Mouse (Mus musculus) forebrain, embryonic 16.5 days (tissue): ENCODE results near the gene Myrf. TPM values are rescaled to one million over a fixed set of nuclear protein-coding genes. Genes with fewer than 3 reads are reported as not detected.
A peak's percentile ranks its signal among the peaks of the same experiment; 100 is the strongest.

Source experiments
- ATAC-seq: fragments of 200-750 bp; cut with Nextera tagmentation; 2 replicates; pipeline ENCODE4 v1.8.0; 2017; ENCODE audit warnings: mild to moderate bottlenecking, moderate library complexity
- H3K27ac ChIP-seq: fragments of 300-500 bp; sonication (generic); 2 replicates; pipeline ENCODE4 v1.5.1; 2014; ENCODE audit warnings: low read length, control low read depth
- H3K27me3 ChIP-seq: fragments of 300-500 bp; sonication (generic); replicated peaks from 2 replicates; pipeline ENCODE4 v1.6.1; 2014; ENCODE audit warnings: low read length; ENCODE audit not compliant: control insufficient read depth, insufficient read depth
- H3K36me3 ChIP-seq: fragments of 300-500 bp; sonication (generic); 2 replicates; pipeline ENCODE4 v1.6.1; 2014; ENCODE audit not compliant: control insufficient read depth, insufficient read depth
- H3K4me1 ChIP-seq: fragments of 300-500 bp; sonication (generic); replicated peaks from 2 replicates; pipeline ENCODE4 v1.6.1; 2014; ENCODE audit warnings: low read length; ENCODE audit not compliant: control insufficient read depth, insufficient read depth
- H3K4me2 ChIP-seq: fragments of 300-500 bp; sonication (generic); 2 replicates; pipeline ENCODE4 v1.6.1; 2014; ENCODE audit warnings: mild to moderate bottlenecking, low read length, control low read depth
- H3K4me3 ChIP-seq: fragments of 300-500 bp; sonication (generic); replicated peaks from 2 replicates; pipeline ENCODE4 v1.5.1; 2014; ENCODE audit warnings: mild to moderate bottlenecking, low read length, control low read depth
- H3K9ac ChIP-seq: fragments of 300-500 bp; sonication (generic); replicated peaks from 2 replicates; pipeline ENCODE4 v1.6.1; 2014; ENCODE audit warnings: low read depth, low read length, control low read depth
- H3K9me3 ChIP-seq: fragments of 300-500 bp; sonication (generic); 2 replicates; pipeline ENCODE4 v1.6.1; 2016; ENCODE audit warnings: low read length; ENCODE audit not compliant: control insufficient read depth
- WGBS: fragments of 180-500 bp; shearing (Covaris S2); extraction: QIAGEN DNeasy Blood & Tissue Kit; methylation state at CpG from one replicate; pipeline ENCODE4 v1.1.7; 2014; 5-methylcytosine and 5-hydroxymethylcytosine counted together
- polyA plus RNA-seq: library from polyadenylated mRNA; unstranded; fragments of >200 nt; fragmentation: Nextera tagmentation; extraction: Ambion mirVana; gene quantifications from 2 replicates; pipeline ENCODE4 v1.2.1, GENCODE M21; 2015

Myrf gene
- polyA plus RNA-seq, 1 experiment from 2014 or later: 0.30 TPM

GRCm38 (mm10) chr19:10221585-10221984 is 19.0 kb downstream of the Myrf start:
- H3K4me1 ChIP-seq: 0 out of 2 replicates have a peak, but pooled peaks cover 3% of the 10 kb centered on the region
- ATAC-seq: no peak
- no peaks in the 10 kb centered on the region for H3K36me3 ChIP-seq
- no peak overlapping the region for H3K27ac ChIP-seq
- 71% methylated on average over 4 of the region's 4 CpGs for WGBS
- H3K4me3 ChIP-seq: no peak overlapping the region
- H3K27me3 ChIP-seq: no peaks in the 10 kb centered on the region
- no peak overlapping the region for H3K4me2 ChIP-seq
- H3K9ac ChIP-seq: no peak overlapping the region
- no peaks in the 10 kb centered on the region for H3K9me3 ChIP-seq

GRCm38 (mm10) chr19:10219593-10219992 is 21.0 kb downstream of the Myrf start:
- H3K4me3 ChIP-seq: no peak overlapping the region
- WGBS: 81% methylated on average over 6 of the region's 6 CpGs
- H3K4me1 ChIP-seq: no peaks in the 10 kb centered on the region
- H3K27ac ChIP-seq: no peak overlapping the region
- no peaks in the 10 kb centered on the region for H3K36me3 ChIP-seq
- H3K9ac ChIP-seq: no peak overlapping the region
- H3K9me3 ChIP-seq: no peaks in the 10 kb centered on the region
- no peak for ATAC-seq
- no peak overlapping the region for H3K4me2 ChIP-seq
- H3K27me3 ChIP-seq: no peaks in the 10 kb centered on the region

- 43% methylated on average over 3 of the region's 3 CpGs for WGBS
- no peak for ATAC-seq
- Histone ChIP-seq H3K4me3 (no peak overlapping the region), H3K9me3 (no peaks in the 10 kb centered on the region), H3K27me3 (no peaks in the 10 kb centered on the region), H3K4me1 (no peaks in the 10 kb centered on the region), H3K27ac (no peak overlapping the region), H3K4me2 (no peak overlapping the region), H3K9ac (no peak overlapping the region), H3K36me3 (no peaks in the 10 kb centered on the region)
Measured at GRCm38 (mm10) chr19:10219108-10219507, 21.4 kb downstream of the Myrf start.

- Histone ChIP-seq H3K4me2 (no peak overlapping the region), H3K27me3 (no peaks in the 10 kb centered on the region), H3K9ac (no peak overlapping the region), H3K27ac (no peak overlapping the region), H3K9me3 (no peaks in the 10 kb centered on the region), H3K4me3 (no peak overlapping the region), H3K4me1 (no peaks in the 10 kb centered on the region), H3K36me3 (no peaks in the 10 kb centered on the region)
- no peak for ATAC-seq
- 81% methylated on average over 8 of the region's 8 CpGs for WGBS
Measured at GRCm38 (mm10) chr19:10216101-10216500, 24.4 kb downstream of the Myrf start.

GRCm38 (mm10) chr19:10213796-10214471 is 26.6 kb downstream of the Myrf start:
- ATAC-seq: no peak
- Histone ChIP-seq H3K27me3 (no peaks in the 10 kb centered on the region), H3K9ac (no peak overlapping the region), H3K4me3 (no peak overlapping the region), H3K9me3 (no peaks in the 10 kb centered on the region), H3K36me3 (no peaks in the 10 kb centered on the region), H3K4me2 (no peak overlapping the region), H3K27ac (no peak overlapping the region), H3K4me1 (no peaks in the 10 kb centered on the region)
- WGBS: 90% methylated on average over 10 of the region's 10 CpGs

GRCm38 (mm10) chr19:10210885-10211284 is 29.7 kb downstream of the Myrf start:
- Histone ChIP-seq H3K4me3 (no peak overlapping the region), H3K9ac (no peak overlapping the region), H3K36me3 (peaks cover 4% of the 10 kb centered on the region; the same call in 1 of the 2 replicates), H3K9me3 (no peaks in the 10 kb centered on the region), H3K27ac (no peak overlapping the region), H3K27me3 (no peaks in the 10 kb centered on the region), H3K4me2 (no peak overlapping the region), H3K4me1 (no peaks in the 10 kb centered on the region)
- WGBS: 89% methylated on average over 4 of the region's 4 CpGs
- no peak for ATAC-seq

- 87% methylated on average over 3 of the region's 3 CpGs for WGBS
- H3K27ac ChIP-seq: no peak overlapping the region
- no peak overlapping the region for H3K9ac ChIP-seq
- peaks cover 4% of the 10 kb centered on the region; the same call in 1 of the 2 replicates for H3K36me3 ChIP-seq
- no peaks in the 10 kb centered on the region for H3K9me3 ChIP-seq
- no peak overlapping the region for H3K4me3 ChIP-seq
- peaks cover 11% of the 10 kb centered on the region for H3K4me1 ChIP-seq
- no peak for ATAC-seq
- no peak overlapping the region for H3K4me2 ChIP-seq
- H3K27me3 ChIP-seq: no peaks in the 10 kb centered on the region
Measured at GRCm38 (mm10) chr19:10208851-10209250, 31.7 kb downstream of the Myrf start.

GRCm38 (mm10) chr19:10205051-10205450 is 35.5 kb downstream of the Myrf start:
- Histone ChIP-seq H3K27ac (no peak overlapping the region), H3K9ac (no peak overlapping the region), H3K4me1 (peaks cover 20% of the 10 kb centered on the region), H3K4me2 (peak overlapping the region; percentile 90), H3K27me3 (no peaks in the 10 kb centered on the region), H3K9me3 (no peaks in the 10 kb centered on the region), H3K4me3 (peak overlapping the region; percentile 56), H3K36me3 (peaks cover 8% of the 10 kb centered on the region)
- 68% methylated on average over 6 of the region's 6 CpGs for WGBS
- ATAC-seq: no peak

- Histone ChIP-seq H3K4me3 (peak overlapping the region; percentile 56), H3K4me2 (peak overlapping the region; percentile 90), H3K9ac (peak overlapping the region; percentile 91), H3K27me3 (no peaks in the 10 kb centered on the region), H3K27ac (no peak overlapping the region), H3K9me3 (no peaks in the 10 kb centered on the region), H3K36me3 (peaks cover 11% of the 10 kb centered on the region), H3K4me1 (peaks cover 20% of the 10 kb centered on the region)
- ATAC-seq: no peak
- WGBS: under 1% methylated on average over 5 of the region's 5 CpGs
Measured at GRCm38 (mm10) chr19:10204616-10205001, 35.9 kb downstream of the Myrf start.
